17 mouse cellular contexts compared by ENCODE assay signal in genomic region chr6:103140851-103141250, GRCm38 (mm10).
DNase-seq lines count a peak whose midpoint lies in the region; ATAC-seq and TF ChIP-seq lines count a peak whose summit lies in the region.
"Had no signal": no experiment of that assay in that cellular context is flagged by ENCODE, and none has a peak within 500 bp of the region (broad histone marks: within the 10 kb centered on the region; RNA-seq: fewer than 3 reads in every experiment).

No protein-coding gene starts in this region.

- H3K36me3 ChIP-seq in hindbrain, postnatal 0 days (ENCODE audit: insufficient read depth, low read length): no peaks in the 10 kb centered on the region
- H3K36me3 ChIP-seq in hindbrain, embryonic 13.5 days: no peaks in the 10 kb centered on the region
- H3K36me3 ChIP-seq: G1E; heart, embryonic 13.5 days; liver, embryonic 13.5 days had no signal

- H3K4me2 ChIP-seq in hindbrain, postnatal 0 days (ENCODE audit: low read depth, low read length): no peak overlapping the region
- H3K4me2 ChIP-seq in hindbrain, embryonic 13.5 days: no peak overlapping the region
- H3K4me2 ChIP-seq: heart, embryonic 13.5 days; liver, embryonic 13.5 days had no signal

- no peaks in the 10 kb centered on the region for H3K4me1 ChIP-seq in hindbrain, postnatal 0 days (ENCODE audit: insufficient read depth, low read length)
- no peaks in the 10 kb centered on the region for H3K4me1 ChIP-seq in hindbrain, embryonic 13.5 days (replicated peaks)
- H3K4me1 ChIP-seq: heart, embryonic 13.5 days; liver, embryonic 13.5 days had no signal

- H3K27ac ChIP-seq in hindbrain, postnatal 0 days: no peak overlapping the region
- H3K27ac ChIP-seq in hindbrain, embryonic 13.5 days: no peak overlapping the region
- H3K27ac ChIP-seq in left cerebral cortex, adult 2 months: no peak overlapping the region
- H3K27ac ChIP-seq: heart, embryonic 13.5 days; liver, embryonic 13.5 days had no signal

- no peak overlapping the region for H3K9ac ChIP-seq in hindbrain, postnatal 0 days (replicated peaks; ENCODE audit: low read length)
- H3K9ac ChIP-seq in hindbrain, embryonic 13.5 days: no peak overlapping the region
- H3K9ac ChIP-seq: heart, embryonic 13.5 days; liver, embryonic 13.5 days had no signal

- H3K27me3 ChIP-seq in hindbrain, postnatal 0 days (ENCODE audit: insufficient read depth, low read length): no peaks in the 10 kb centered on the region
- no peaks in the 10 kb centered on the region for H3K27me3 ChIP-seq in hindbrain, embryonic 13.5 days
- H3K27me3 ChIP-seq: heart, embryonic 13.5 days; liver, embryonic 13.5 days had no signal

- intact Hi-C loops in left cerebral cortex, postnatal 4 days (cut with DNase I): no loop called here
- intact Hi-C loops in left cerebral cortex, adult 2 months (cut with DNase I): no loop called here

- ATAC-seq in hindbrain, postnatal 0 days: no peak
- ATAC-seq in hindbrain, embryonic 13.5 days (ENCODE audit: low FRiP score): no peak
- ATAC-seq: CD4-positive, CD25-positive, alpha-beta regulatory T cell, adult 4 months; hindbrain, embryonic 16.5 days; midbrain, embryonic 16.5 days had no signal

- H3K4me3 ChIP-seq in hindbrain, postnatal 0 days (ENCODE audit: low read length): no peak overlapping the region
- H3K4me3 ChIP-seq in hindbrain, embryonic 13.5 days: no peak overlapping the region
- no peak overlapping the region for H3K4me3 ChIP-seq in left cerebral cortex, adult 2 months
- H3K4me3 ChIP-seq: heart, embryonic 13.5 days; liver, embryonic 13.5 days had no signal

- DNase-seq in adrenal gland, postnatal 10 days: peak; percentile 26
- DNase-seq in adrenal gland, adult (ENCODE audit: inconsistent age in 2 of 2, low spot score in 1 of 2): no peak
- peak; percentile 39 for DNase-seq in hindbrain, postnatal 0 days (ENCODE audit: low spot score)
- DNase-seq in left cerebral cortex, postnatal 4 days: peak; percentile 2
- no peak for DNase-seq in left cerebral cortex, adult 2 months (ENCODE audit: extremely low spot score in 1 of 2, low spot score in 2 of 2)
- DNase-seq in right cerebral cortex, postnatal 10 days (ENCODE audit: low spot score in 2 of 2): peak; percentile 29 to 36
- no peak for DNase-seq in right cerebral cortex, postnatal 14 days
- DNase-seq: cerebellum, adult 9-10 months; heart, postnatal 36 days; liver, embryonic 13.5 days; thymus, adult 18-20 months had no signal

- TF ChIP-seq CTCF in hindbrain, postnatal 0 days (IDR thresholded peaks at IDR 0.05; ENCODE audit: low read depth): no peak
- TF ChIP-seq CTCF in left cerebral cortex, adult 2 months (IDR thresholded peaks at IDR 0.05): no peak

- H3K9me3 ChIP-seq in hindbrain, postnatal 0 days (ENCODE audit: low read length): no peaks in the 10 kb centered on the region
- H3K9me3 ChIP-seq in hindbrain, embryonic 13.5 days: no peaks in the 10 kb centered on the region
- H3K9me3 ChIP-seq: G1E; heart, embryonic 13.5 days; liver, embryonic 13.5 days had no signal

- WGBS in hindbrain, postnatal 0 days: 41% methylated on average over 5 of the region's 5 CpGs
- WGBS in hindbrain, embryonic 13.5 days: 75% methylated on average over 5 of the region's 5 CpGs

Comparison
In these comparisons a context has a peak if more than half of its experiments do, and no peak if none do; other contexts are left out.
1. DNase-seq: peak in adrenal gland, postnatal 10 days (single experiment), hindbrain, postnatal 0 days (single experiment), left cerebral cortex, postnatal 4 days (single experiment) and right cerebral cortex, postnatal 10 days (2 of 2); none in adrenal gland, adult (0 of 2), left cerebral cortex, adult 2 months (0 of 2) and right cerebral cortex, postnatal 14 days (single experiment).